Mouse (Mus musculus) lung, adult 2 months (tissue): ENCODE measurements around the gene Cyp4f40.

Experiments used
- CTCF ChIP-seq: fragments of 200-500 bp; IDR thresholded peaks from 2 replicates; pipeline ENCODE4 v1.5.1; 2011; ENCODE audit warnings: mild to moderate bottlenecking, low read length, control low read depth; ENCODE audit not compliant: insufficient read depth
- POLR2A ChIP-seq: fragments of 200-500 bp; IDR thresholded peaks from 2 replicates; pipeline ENCODE4 v1.6.1; 2011; ENCODE audit warnings: low read depth, mild to moderate bottlenecking, control low read depth, low read length, borderline replicate concordance; ENCODE audit errors: extremely low read depth

DNA sequence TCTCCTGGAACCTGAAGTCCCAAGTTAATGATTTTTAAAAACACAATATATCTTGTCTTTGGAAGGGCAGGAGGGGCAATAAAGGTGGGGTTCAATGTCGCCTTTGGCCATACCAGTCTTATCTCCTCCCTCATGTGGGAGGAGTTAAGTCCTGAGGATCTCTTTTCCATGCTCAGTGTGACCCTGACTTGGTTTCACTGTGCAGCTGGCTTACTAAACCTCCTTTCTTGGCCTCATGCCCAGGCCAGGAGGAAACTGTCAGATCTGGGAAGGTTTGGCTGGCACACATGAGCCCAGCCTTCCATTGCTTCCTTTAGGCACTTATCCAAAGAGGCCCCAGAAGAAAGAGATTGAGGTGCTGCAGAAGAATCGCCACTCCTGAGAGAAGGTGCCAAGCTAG, at the start of gene Cyp4f40:
- TF ChIP-seq CTCF (no peak), POLR2A (no peak)
